ENCODE assay signal across 19 mouse cellular contexts in genomic region chr7:29343746-29344145, GRCm38 (mm10). TPM values are rescaled to one million over a fixed set of nuclear protein-coding genes. Genes with fewer than 3 reads are reported as not detected.
A peak's percentile ranks its signal among the peaks of the same experiment; 100 is the strongest.
DNase-seq lines count a peak whose midpoint lies in the region; ATAC-seq and TF ChIP-seq lines count a peak whose summit lies in the region.
"Had no signal": no experiment of that assay in that cellular context is flagged by ENCODE, and none has a peak within 500 bp of the region (broad histone marks: within the 10 kb centered on the region; RNA-seq: fewer than 3 reads in every experiment).

No protein-coding gene starts in this region.

- H3K4me3 ChIP-seq in forebrain, embryonic 14.5 days (ENCODE audit: low read depth, low read length), result no peak overlapping the region
- H3K4me3 ChIP-seq in forebrain, embryonic 10.5 days, result no peak overlapping the region
- H3K4me3 ChIP-seq in liver, adult 2 months (ENCODE audit: insufficient read depth, low read depth, low read length), result no peak overlapping the region
- H3K4me3 ChIP-seq in liver, embryonic 11.5 days (ENCODE audit: low read depth, low read length), result no peak overlapping the region
- H3K4me3 ChIP-seq: heart, embryonic 13.5 days; neural tube, embryonic 15.5 days had no signal

- no peak overlapping the region for H3K4me2 ChIP-seq in forebrain, embryonic 14.5 days (ENCODE audit: low read length)
- no peak overlapping the region for H3K4me2 ChIP-seq in liver, embryonic 11.5 days
- H3K4me2 ChIP-seq: heart, embryonic 13.5 days; neural tube, embryonic 15.5 days had no signal

- no peaks in the 10 kb centered on the region for H3K27me3 ChIP-seq in forebrain, embryonic 14.5 days (replicated peaks; ENCODE audit: control insufficient read depth, insufficient read depth, low read length)
- no peaks in the 10 kb centered on the region for H3K27me3 ChIP-seq in forebrain, embryonic 10.5 days (ENCODE audit: poor library complexity, severe bottlenecking)
- no peaks in the 10 kb centered on the region for H3K27me3 ChIP-seq in liver, adult 2 months (ENCODE audit: control insufficient read depth, insufficient read depth, low read length)
- H3K27me3 ChIP-seq in liver, embryonic 11.5 days (replicated peaks; ENCODE audit: control insufficient read depth, insufficient read depth, low read length), result no peaks in the 10 kb centered on the region
- H3K27me3 ChIP-seq: heart, embryonic 13.5 days; neural tube, embryonic 15.5 days had no signal

- peaks cover 11% of the 10 kb centered on the region for H3K36me3 ChIP-seq in forebrain, embryonic 14.5 days (ENCODE audit: control insufficient read depth, insufficient read depth, low read length)
- H3K36me3 ChIP-seq in forebrain, embryonic 10.5 days (replicated peaks), result peaks cover 35% of the 10 kb centered on the region
- H3K36me3 ChIP-seq in liver, adult 2 months (ENCODE audit: control insufficient read depth, insufficient read depth, low read length), result no peaks in the 10 kb centered on the region
- H3K36me3 ChIP-seq in liver, embryonic 11.5 days (ENCODE audit: control insufficient read depth, insufficient read depth, low read length), result peaks cover 3% of the 10 kb centered on the region

- H3K9ac ChIP-seq in forebrain, embryonic 14.5 days (ENCODE audit: low read length), result no peak overlapping the region; the same call in 1 of the 2 replicates
- H3K9ac ChIP-seq in liver, adult 2 months (ENCODE audit: low read depth, low read length), result no peak overlapping the region
- H3K9ac ChIP-seq in liver, embryonic 11.5 days (ENCODE audit: low read depth, low read length), result no peak overlapping the region
- H3K9ac ChIP-seq: heart, embryonic 13.5 days; liver, embryonic 14.5 days; neural tube, embryonic 15.5 days had no signal

- ATAC-seq in forebrain, embryonic 14.5 days, result no peak
- no peak for ATAC-seq in liver, embryonic 11.5 days (replicated peaks; ENCODE audit: low FRiP score)
- ATAC-seq: midbrain, embryonic 16.5 days had no signal

- 80% methylated on average over 7 of the region's 7 CpGs for WGBS in forebrain, embryonic 14.5 days
- WGBS in forebrain, embryonic 10.5 days, result 96% methylated on average over 7 of the region's 7 CpGs
- 61% methylated on average over 7 of the region's 7 CpGs for WGBS in liver, adult 2 months
- WGBS in liver, embryonic 11.5 days, result 91% methylated on average over 7 of the region's 7 CpGs

- DNase-seq in forebrain, embryonic 14.5 days (ENCODE audit: low spot score), result no peak
- DNase-seq in forebrain, embryonic 10.5 days (ENCODE audit: extremely low spot score, low spot score), result no peak
- peak; percentile 39 for DNase-seq in liver, adult 2 months (ENCODE audit: extremely low read depth, low read depth, low spot score)
- no peak for DNase-seq in liver, embryonic 11.5 days (ENCODE audit: low spot score)
- peak; percentile 55 for DNase-seq in cerebellum, adult 18-20 months
- peak; percentile 58 to 66 for DNase-seq in cerebellum, postnatal 25 days
- DNase-seq in gastrocnemius, adult 18-20 months (ENCODE audit: low spot score), result no peak
- no peak for DNase-seq in right cerebral cortex, postnatal 25 days
- DNase-seq: adrenal gland, postnatal 14 days; gastrocnemius, postnatal 14 days; heart, adult 18-20 months; kidney, adult 8-10 months; kidney, postnatal 25 days; right cerebral cortex, postnatal 14 days; thymus, adult 2 months had no signal

- H3K4me1 ChIP-seq in forebrain, embryonic 14.5 days (ENCODE audit: control insufficient read depth, insufficient read depth, low read length), result peaks cover 20% of the 10 kb centered on the region
- H3K4me1 ChIP-seq in forebrain, embryonic 10.5 days, result peaks cover 25% of the 10 kb centered on the region
- peaks cover 4% of the 10 kb centered on the region; the same call in 1 of the 2 replicates for H3K4me1 ChIP-seq in liver, adult 2 months (ENCODE audit: control insufficient read depth, insufficient read depth, low read length)
- H3K4me1 ChIP-seq in liver, embryonic 11.5 days (replicated peaks; ENCODE audit: control insufficient read depth, insufficient read depth, low read length), result peaks cover 44% of the 10 kb centered on the region

- H3K9me3 ChIP-seq in forebrain, embryonic 14.5 days (replicated peaks; ENCODE audit: control insufficient read depth, low read length), result no peaks in the 10 kb centered on the region
- no peaks in the 10 kb centered on the region for H3K9me3 ChIP-seq in forebrain, embryonic 10.5 days
- no peaks in the 10 kb centered on the region for H3K9me3 ChIP-seq in liver, embryonic 11.5 days (ENCODE audit: control insufficient read depth, low read length)
- H3K9me3 ChIP-seq: heart, embryonic 13.5 days; neural tube, embryonic 15.5 days had no signal

- TF ChIP-seq POLR2A in liver, adult 2 months (IDR thresholded peaks at IDR 0.05; ENCODE audit: extremely low read depth, insufficient read depth, low read length), result no peak

- TF ChIP-seq CTCF in liver, adult 2 months (IDR thresholded peaks at IDR 0.05; ENCODE audit: low read depth, low read length), result no peak

- no peaks in the 10 kb centered on the region for H3K79me2 ChIP-seq in liver, adult 2 months (ENCODE audit: control insufficient read depth, insufficient read depth, low read length)

- H3K27ac ChIP-seq in forebrain, embryonic 14.5 days (ENCODE audit: low read depth, low read length), result peak overlapping the region; percentile 87; the same call in 1 of the 2 replicates
- no peak overlapping the region for H3K27ac ChIP-seq in forebrain, embryonic 10.5 days
- no peak overlapping the region for H3K27ac ChIP-seq in liver, adult 2 months (replicated peaks; ENCODE audit: insufficient read depth, low read depth, low read length)
- H3K27ac ChIP-seq in liver, embryonic 11.5 days (ENCODE audit: low read depth, low read length), result no peak overlapping the region
- H3K27ac ChIP-seq: heart, embryonic 13.5 days; liver, embryonic 14.5 days; neural tube, embryonic 15.5 days had no signal

RNA-seq across cellular contexts. Expression of gene Dpf1, which starts 40.0 kb away (rescaled TPM):
- 167 and 205 TPM in 2 replicates for polyA plus RNA-seq in forebrain, embryonic 14.5 days (2014; fragmentation: Nextera tagmentation; extraction: Ambion mirVana)
- polyA plus RNA-seq in forebrain, embryonic 10.5 days (2016; fragmentation: Nextera tagmentation; extraction: Ambion mirVana), result 39.1 and 42.7 TPM in 2 replicates
- 0.13 TPM in 1 of 2 replicates, not detected in the other for total RNA-seq in liver, adult 2 months (2014; rRNA removed)
- 0.05 and 0.28 TPM in 2 replicates for polyA plus RNA-seq in liver, adult 2 months (2012; rRNA removed)
- polyA plus RNA-seq in liver, embryonic 11.5 days (2014; fragmentation: Nextera tagmentation; extraction: Ambion mirVana), result 6.1 and 7.5 TPM in 2 replicates
- total RNA-seq in gastrocnemius, adult 18-20 months (2021), result 1 to 10 TPM; 2.4 to 2.7 TPM

RNA-seq across cellular contexts. Expression of gene Ppp1r14a, which starts 54.6 kb away (rescaled TPM):
- polyA plus RNA-seq in forebrain, embryonic 14.5 days (2014; fragmentation: Nextera tagmentation; extraction: Ambion mirVana), result 5.7 and 9.8 TPM in 2 replicates
- polyA plus RNA-seq in forebrain, embryonic 10.5 days (2016; fragmentation: Nextera tagmentation; extraction: Ambion mirVana), result 7.4 and 8.7 TPM in 2 replicates
- total RNA-seq in liver, adult 2 months (2014; rRNA removed), result 1.0 and 1.7 TPM in 2 replicates
- 5.0 and 11.3 TPM in 2 replicates for polyA plus RNA-seq in liver, adult 2 months (2012; rRNA removed)
- 6.0 and 6.9 TPM in 2 replicates for polyA plus RNA-seq in liver, embryonic 11.5 days (2014; fragmentation: Nextera tagmentation; extraction: Ambion mirVana)
- 1 to 10 TPM; 3.3 to 3.4 TPM for total RNA-seq in gastrocnemius, adult 18-20 months (2021)

Comparison
In these comparisons a context has a peak if more than half of its experiments do, and no peak if none do; other contexts are left out.
1. DNase-seq: peak in liver, adult 2 months (single experiment), cerebellum, adult 18-20 months (2 of 2) and cerebellum, postnatal 25 days (2 of 2); none in forebrain, embryonic 14.5 days (single experiment), forebrain, embryonic 10.5 days (single experiment), liver, embryonic 11.5 days (single experiment), gastrocnemius, adult 18-20 months (single experiment) and right cerebral cortex, postnatal 25 days (single experiment).